Mouse (Mus musculus) bone marrow macrophage, adult 2 months (primary cell): ENCODE measurements around the gene Cdx2.

ENCODE experiments used
- CTCF ChIP-seq: IDR thresholded peaks from 2 replicates; pipeline ENCODE4 v1.5.1; 2012; ENCODE audit warnings: low read depth, mild to moderate bottlenecking, low read length, moderate library complexity
- POLR2A ChIP-seq: IDR thresholded peaks from 2 replicates; pipeline ENCODE4 v1.6.1; 2012; ENCODE audit warnings: mild to moderate bottlenecking, low read depth, low read length, borderline replicate concordance

GRCm38 (mm10) chr5:147302746-147303400 lies 4.2 kb downstream of the Cdx2 start:
- TF ChIP-seq POLR2A (no peak), CTCF (no peak)
